Mouse (Mus musculus): ENCODE results near the gene Cdcp2. TPM values are rescaled to one million over a fixed set of nuclear protein-coding genes. Genes with fewer than 3 reads are reported as not detected.
"Not testable (repeated sequence)": the region's sequence is repeated elsewhere in the genome, so short reads cannot be mapped to it uniquely, and the experiment has no call there.

Gene Cdcp2
- polyA plus RNA-seq, 1 experiment from 2014 or later, result not detected

GRCm38 (mm10) chr4:107098791-107099525, 2.3 kb downstream of the Cdcp2 start:
- H3K36me3 ChIP-seq (ENCODE audit: control insufficient read depth, insufficient read depth), result no peaks in the 10 kb centered on the region
- ATAC-seq (ENCODE audit: low read depth), result no peak
- no peaks in the 10 kb centered on the region for H3K27me3 ChIP-seq (ENCODE audit: control insufficient read depth, insufficient read depth, low read depth, low read length)
- WGBS (ENCODE audit: insufficient replicate concordance), result 68% methylated on average over 17 of the region's 17 CpGs
- H3K4me3 ChIP-seq (ENCODE audit: low read depth, low read length), result no peak overlapping the region
- no peak overlapping the region for H3K9ac ChIP-seq (ENCODE audit: low read depth, low read length)
- H3K4me1 ChIP-seq (ENCODE audit: control insufficient read depth, low read depth, low read length), result no peaks in the 10 kb centered on the region; the same call in 1 of the 2 replicates
- H3K4me2 ChIP-seq (ENCODE audit: low read depth, low read length), result no peak overlapping the region
- H3K9me3 ChIP-seq (replicated peaks; ENCODE audit: control insufficient read depth, low read length), result no peaks in the 10 kb centered on the region
- no peak overlapping the region for H3K27ac ChIP-seq (ENCODE audit: low read length)

DNA sequence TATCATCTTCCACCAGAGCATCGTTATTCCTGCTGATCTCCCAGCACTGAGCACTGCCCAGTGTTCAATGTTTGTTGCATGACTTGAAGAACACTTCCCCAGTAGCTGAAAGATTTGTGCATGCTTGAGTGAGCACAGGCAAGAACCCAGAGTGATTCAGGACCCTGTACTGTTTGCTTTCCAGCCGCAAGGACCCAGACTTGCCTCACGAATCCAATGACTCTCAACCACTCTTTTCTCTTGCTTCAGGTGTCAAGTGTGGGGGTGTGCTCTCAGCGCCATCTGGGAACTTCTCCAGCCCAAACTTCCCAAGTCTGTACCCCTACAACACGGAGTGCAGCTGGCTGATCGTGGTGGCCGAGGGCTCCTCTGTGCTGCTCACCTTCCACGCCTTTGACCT, 5.5 kb downstream of the Cdcp2 start:
- no peaks in the 10 kb centered on the region for H3K27me3 ChIP-seq (ENCODE audit: control insufficient read depth, insufficient read depth, low read depth, low read length)
- no peak overlapping the region for H3K4me2 ChIP-seq (ENCODE audit: low read depth, low read length)
- no peak overlapping the region for H3K4me3 ChIP-seq (ENCODE audit: low read depth, low read length)
- no peaks in the 10 kb centered on the region for H3K9me3 ChIP-seq (replicated peaks; ENCODE audit: control insufficient read depth, low read length)
- no peaks in the 10 kb centered on the region for H3K36me3 ChIP-seq (ENCODE audit: control insufficient read depth, insufficient read depth)
- 71% methylated on average over 8 of the region's 8 CpGs for WGBS (ENCODE audit: insufficient replicate concordance)
- no peaks in the 10 kb centered on the region for H3K4me1 ChIP-seq (ENCODE audit: control insufficient read depth, low read depth, low read length)
- no peak for ATAC-seq (ENCODE audit: low read depth)
- H3K9ac ChIP-seq (ENCODE audit: low read depth, low read length), result no peak overlapping the region
- no peak overlapping the region for H3K27ac ChIP-seq (ENCODE audit: low read length)

- Histone ChIP-seq H3K4me1 (ENCODE audit: control insufficient read depth, low read depth, low read length) (peaks cover 6% of the 10 kb centered on the region), H3K9me3 (replicated peaks; ENCODE audit: control insufficient read depth, low read length) (no peaks in the 10 kb centered on the region), H3K4me3 (ENCODE audit: low read depth, low read length) (no peak overlapping the region), H3K27me3 (ENCODE audit: control insufficient read depth, insufficient read depth, low read depth, low read length) (no peaks in the 10 kb centered on the region), H3K9ac (ENCODE audit: low read depth, low read length) (no peak overlapping the region), H3K4me2 (ENCODE audit: low read depth, low read length) (no peak overlapping the region), H3K36me3 (ENCODE audit: control insufficient read depth, insufficient read depth) (no peaks in the 10 kb centered on the region), H3K27ac (ENCODE audit: low read length) (no peak overlapping the region)
- ATAC-seq (ENCODE audit: low read depth), result no peak
- 79% methylated on average over 16 of the region's 16 CpGs for WGBS (ENCODE audit: insufficient replicate concordance)
Observed at GRCm38 (mm10) chr4:107106777-107107176, 10.1 kb downstream of the Cdcp2 start.

- no peak for ATAC-seq (ENCODE audit: low read depth)
- H3K4me3 ChIP-seq (ENCODE audit: low read depth, low read length), result no peak overlapping the region
- no peak overlapping the region for H3K27ac ChIP-seq (ENCODE audit: low read length)
- H3K36me3 ChIP-seq (ENCODE audit: control insufficient read depth, insufficient read depth), result no peaks in the 10 kb centered on the region
- H3K4me2 ChIP-seq (ENCODE audit: low read depth, low read length), result no peak overlapping the region
- H3K27me3 ChIP-seq (ENCODE audit: control insufficient read depth, insufficient read depth, low read depth, low read length), result no peaks in the 10 kb centered on the region
- peaks cover 6% of the 10 kb centered on the region for H3K4me1 ChIP-seq (ENCODE audit: control insufficient read depth, low read depth, low read length)
- no peaks in the 10 kb centered on the region for H3K9me3 ChIP-seq (replicated peaks; ENCODE audit: control insufficient read depth, low read length)
- 43% methylated on average over 13 of the region's 13 CpGs for WGBS (ENCODE audit: insufficient replicate concordance)
- H3K9ac ChIP-seq (ENCODE audit: low read depth, low read length), result no peak overlapping the region
Observed at GRCm38 (mm10) chr4:107108291-107108731, 11.6 kb downstream of the Cdcp2 start.

- H3K4me3 ChIP-seq (ENCODE audit: low read depth, low read length); H3K4me2 ChIP-seq (ENCODE audit: low read depth, low read length); H3K9ac ChIP-seq (ENCODE audit: low read depth, low read length); H3K4me1 ChIP-seq (ENCODE audit: control insufficient read depth, low read depth, low read length); H3K27ac ChIP-seq (ENCODE audit: low read length); H3K27me3 ChIP-seq (ENCODE audit: control insufficient read depth, insufficient read depth, low read depth, low read length); H3K36me3 ChIP-seq (ENCODE audit: control insufficient read depth, insufficient read depth); H3K9me3 ChIP-seq (replicated peaks; ENCODE audit: control insufficient read depth, low read length): not testable (repeated sequence)
- 62% methylated on average over 6 of the region's 6 CpGs for WGBS (ENCODE audit: insufficient replicate concordance)
- ATAC-seq (ENCODE audit: low read depth), result peak; percentile 86
Observed at GRCm38 (mm10) chr4:107109181-107109580, 12.5 kb downstream of the Cdcp2 start.

DNA sequence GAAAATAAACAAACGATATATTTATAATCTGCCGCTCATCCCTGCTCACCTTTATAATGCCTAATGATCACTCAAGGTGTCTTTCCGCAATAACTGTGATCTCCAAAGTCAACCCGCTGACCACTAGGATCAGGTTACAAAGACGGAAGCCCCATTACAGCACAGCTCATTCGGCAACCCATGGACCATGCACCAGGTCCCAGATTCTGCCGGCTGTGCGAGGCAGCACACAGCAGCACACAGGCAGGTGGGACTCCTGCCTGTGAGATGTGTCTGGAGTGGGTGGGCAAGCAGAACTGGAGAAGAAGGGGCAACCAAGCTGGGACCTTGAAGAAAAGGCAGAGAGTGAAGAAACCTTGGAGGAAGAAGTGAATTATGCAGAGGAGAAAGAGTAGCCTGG, 17.6 kb downstream of the Cdcp2 start:
- WGBS (ENCODE audit: insufficient replicate concordance), result 52% methylated on average over 8 of the region's 8 CpGs
- ATAC-seq (ENCODE audit: low read depth), result no peak
- peaks cover 5% of the 10 kb centered on the region for H3K4me1 ChIP-seq (ENCODE audit: control insufficient read depth, low read depth, low read length)
- H3K36me3 ChIP-seq (ENCODE audit: control insufficient read depth, insufficient read depth), result no peaks in the 10 kb centered on the region
- H3K27me3 ChIP-seq (ENCODE audit: control insufficient read depth, insufficient read depth, low read depth, low read length), result no peaks in the 10 kb centered on the region
- no peak overlapping the region for H3K9ac ChIP-seq (ENCODE audit: low read depth, low read length)
- H3K9me3 ChIP-seq (replicated peaks; ENCODE audit: control insufficient read depth, low read length), result no peaks in the 10 kb centered on the region
- H3K4me3 ChIP-seq (ENCODE audit: low read depth, low read length), result no peak overlapping the region
- no peak overlapping the region for H3K27ac ChIP-seq (ENCODE audit: low read length)
- H3K4me2 ChIP-seq (ENCODE audit: low read depth, low read length), result no peak overlapping the region

DNA sequence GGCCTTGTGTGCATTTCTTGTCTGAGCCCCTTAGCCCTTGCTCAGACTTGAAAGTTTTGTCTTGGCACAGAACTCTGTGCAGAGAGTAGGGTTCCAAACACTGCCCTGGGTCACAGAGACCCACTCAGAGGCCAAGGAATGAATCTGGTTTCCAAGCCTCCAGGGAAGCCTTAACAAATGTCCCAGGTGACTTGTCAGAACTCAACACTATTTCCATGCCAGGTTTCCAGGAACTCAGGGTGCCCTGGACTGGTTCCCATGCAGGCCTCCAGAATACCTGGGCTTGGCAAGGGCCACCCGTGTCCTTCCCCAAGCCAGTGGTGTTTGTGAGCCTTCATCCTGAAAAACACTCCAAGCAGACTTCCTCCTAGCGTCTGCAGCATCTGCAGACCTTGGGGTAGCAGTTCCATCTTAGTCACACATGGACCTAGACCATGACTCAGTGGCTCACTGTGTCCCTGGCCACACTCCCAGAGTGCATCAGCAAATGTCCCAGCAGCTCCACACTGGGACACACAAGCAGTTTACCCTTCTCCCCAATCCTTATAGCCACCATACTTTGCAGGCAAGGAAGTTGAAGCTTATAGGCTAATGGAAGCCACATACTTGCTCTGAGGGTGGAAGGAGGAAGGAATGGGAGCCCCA, 21.2 kb downstream of the Cdcp2 start:
- H3K4me1 ChIP-seq (ENCODE audit: control insufficient read depth, low read depth, low read length), result no peaks in the 10 kb centered on the region
- no peak overlapping the region for H3K4me3 ChIP-seq (ENCODE audit: low read depth, low read length)
- H3K4me2 ChIP-seq (ENCODE audit: low read depth, low read length), result no peak overlapping the region
- no peaks in the 10 kb centered on the region for H3K36me3 ChIP-seq (ENCODE audit: control insufficient read depth, insufficient read depth)
- 66% methylated on average over 2 of the region's 2 CpGs for WGBS (ENCODE audit: insufficient replicate concordance)
- H3K9ac ChIP-seq (ENCODE audit: low read depth, low read length), result no peak overlapping the region
- no peaks in the 10 kb centered on the region for H3K27me3 ChIP-seq (ENCODE audit: control insufficient read depth, insufficient read depth, low read depth, low read length)
- no peak for ATAC-seq (ENCODE audit: low read depth)
- no peaks in the 10 kb centered on the region for H3K9me3 ChIP-seq (replicated peaks; ENCODE audit: control insufficient read depth, low read length)
- no peak overlapping the region for H3K27ac ChIP-seq (ENCODE audit: low read length)

DNA sequence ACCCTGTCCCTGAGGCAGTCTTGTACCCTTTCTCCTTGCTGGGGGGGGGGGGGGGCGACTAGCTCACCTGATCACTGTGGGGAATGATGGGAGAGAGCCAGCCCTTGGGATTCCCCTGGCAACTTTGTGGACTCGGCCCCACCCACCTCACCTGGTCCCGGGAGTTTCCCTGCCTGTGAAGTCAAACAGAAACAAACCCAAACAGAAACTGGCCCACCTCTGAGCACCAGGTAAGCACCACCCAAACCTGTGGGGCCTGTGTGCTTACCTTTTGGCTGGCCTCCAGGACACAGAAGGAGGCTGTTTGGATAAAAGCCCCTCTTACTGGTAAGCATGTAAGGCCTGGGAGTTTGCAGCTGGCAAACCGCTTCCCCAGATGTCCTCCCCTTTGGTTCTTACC, 22.4 kb downstream of the Cdcp2 start:
- H3K27me3 ChIP-seq (ENCODE audit: control insufficient read depth, insufficient read depth, low read depth, low read length), result no peaks in the 10 kb centered on the region
- 47% methylated on average over 4 of the region's 4 CpGs for WGBS (ENCODE audit: insufficient replicate concordance)
- H3K4me2 ChIP-seq (ENCODE audit: low read depth, low read length), result no peak overlapping the region
- ATAC-seq (ENCODE audit: low read depth), result no peak
- no peak overlapping the region for H3K27ac ChIP-seq (ENCODE audit: low read length)
- H3K9ac ChIP-seq (ENCODE audit: low read depth, low read length), result no peak overlapping the region
- no peaks in the 10 kb centered on the region for H3K4me1 ChIP-seq (ENCODE audit: control insufficient read depth, low read depth, low read length)
- no peak overlapping the region for H3K4me3 ChIP-seq (ENCODE audit: low read depth, low read length)
- H3K36me3 ChIP-seq (ENCODE audit: control insufficient read depth, insufficient read depth), result no peaks in the 10 kb centered on the region
- no peaks in the 10 kb centered on the region for H3K9me3 ChIP-seq (replicated peaks; ENCODE audit: control insufficient read depth, low read length)

GRCm38 (mm10) chr4:107120676-107121075, 24.0 kb downstream of the Cdcp2 start:
- Histone ChIP-seq H3K9me3 (replicated peaks; ENCODE audit: control insufficient read depth, low read length) (no peaks in the 10 kb centered on the region), H3K4me1 (ENCODE audit: control insufficient read depth, low read depth, low read length) (no peaks in the 10 kb centered on the region), H3K9ac (ENCODE audit: low read depth, low read length) (no peak overlapping the region), H3K27ac (ENCODE audit: low read length) (no peak overlapping the region), H3K4me2 (ENCODE audit: low read depth, low read length) (no peak overlapping the region), H3K4me3 (ENCODE audit: low read depth, low read length) (no peak overlapping the region), H3K36me3 (ENCODE audit: control insufficient read depth, insufficient read depth) (no peaks in the 10 kb centered on the region), H3K27me3 (ENCODE audit: control insufficient read depth, insufficient read depth, low read depth, low read length) (no peaks in the 10 kb centered on the region)
- ATAC-seq (ENCODE audit: low read depth), result no peak
- WGBS (ENCODE audit: insufficient replicate concordance), result 81% methylated on average over 6 of the region's 6 CpGs

All from liver, embryonic 16.5 days (tissue).